Mouse (Mus musculus): Measurements from ENCODE around the gene Fam120a. TPM values are rescaled to one million over a fixed set of nuclear protein-coding genes. Genes with fewer than 3 reads are reported as not detected.

Gene Fam120a
- polyA plus RNA-seq, 1 experiment, result 76.9 TPM

GRCm38 (mm10) chr13:48931687-48932086, 36.1 kb downstream of the Fam120a start:
- peaks cover 19% of the 10 kb centered on the region for H3K36me3 ChIP-seq (ENCODE audit: control insufficient read depth, insufficient read depth)
- no peak overlapping the region for H3K4me2 ChIP-seq (ENCODE audit: low read depth)

GRCm38 (mm10) chr13:48931232-48931631, 36.6 kb downstream of the Fam120a start:
- H3K27me3 ChIP-seq (ENCODE audit: control insufficient read depth, insufficient read depth, insufficient read length), result no peaks in the 10 kb centered on the region
- no peak overlapping the region for H3K4me2 ChIP-seq (ENCODE audit: low read depth)
- peaks cover 45% of the 10 kb centered on the region for H3K79me2 ChIP-seq (ENCODE audit: control insufficient read depth, insufficient read depth)
- peaks cover 19% of the 10 kb centered on the region for H3K36me3 ChIP-seq (ENCODE audit: control insufficient read depth, insufficient read depth)
- no peak overlapping the region for H3K4me3 ChIP-seq
- H3ac ChIP-seq (ENCODE audit: control insufficient read depth, insufficient read length), result no peak overlapping the region
- TF ChIP-seq USF1 (IDR thresholded peaks at IDR 0.05; ENCODE audit: low read depth) (no peak), TCF3 (IDR thresholded peaks at IDR 0.05; ENCODE audit: insufficient read length, low read depth) (no peak), POLR2AphosphoS2 (IDR thresholded peaks at IDR 0.05; ENCODE audit: insufficient read length, low read depth) (no peak), E2F4 (IDR thresholded peaks at IDR 0.05; ENCODE audit: insufficient read depth) (no peak)

More at GRCm38 (mm10) chr13:48931687-48932086, 36.1 kb downstream of the Fam120a start:
- Histone ChIP-seq H3K27me3 (ENCODE audit: control insufficient read depth, insufficient read depth, insufficient read length) (no peaks in the 10 kb centered on the region), H3ac (ENCODE audit: control insufficient read depth, insufficient read length) (no peak overlapping the region), H3K4me3 (no peak overlapping the region), H3K79me2 (ENCODE audit: control insufficient read depth, insufficient read depth) (peaks cover 45% of the 10 kb centered on the region)
- no peak for TF ChIP-seq TCF12 (IDR thresholded peaks at IDR 0.05; ENCODE audit: insufficient read depth, poor library complexity, severe bottlenecking)
- no peak for TF ChIP-seq POLR2A (IDR thresholded peaks at IDR 0.05; ENCODE audit: insufficient read length, low read depth)
- no peak for TF ChIP-seq SRF (IDR thresholded peaks at IDR 0.05; ENCODE audit: control insufficient read depth, insufficient read length, low read depth)
- no peak for TF ChIP-seq POLR2AphosphoS2 (IDR thresholded peaks at IDR 0.05; ENCODE audit: insufficient read length, low read depth)
- no peak for TF ChIP-seq TCF3 (IDR thresholded peaks at IDR 0.05; ENCODE audit: insufficient read length, low read depth)
- TF ChIP-seq MAX (IDR thresholded peaks at IDR 0.05; ENCODE audit: low read depth), result no peak
- no peak for TF ChIP-seq USF1 (IDR thresholded peaks at IDR 0.05; ENCODE audit: low read depth)
- TF ChIP-seq REST (IDR thresholded peaks at IDR 0.05; ENCODE audit: insufficient read depth, insufficient read length), result no peak
- TF ChIP-seq MYOG (IDR thresholded peaks at IDR 0.05; ENCODE audit: control insufficient read depth in 1 of 3, insufficient read depth in 1 of 3, insufficient read length in 2 of 3, low read depth in 2 of 3), result no peak
- no peak for TF ChIP-seq CEBPB (IDR thresholded peaks at IDR 0.05; ENCODE audit: insufficient read depth, poor library complexity, severe bottlenecking)

- no peak for TF ChIP-seq POLR2AphosphoS2 (IDR thresholded peaks at IDR 0.05; ENCODE audit: insufficient read length, low read depth)
- TF ChIP-seq POLR2A (IDR thresholded peaks at IDR 0.05; ENCODE audit: insufficient read length, low read depth), result no peak
- H3K4me2 ChIP-seq (ENCODE audit: low read depth), result no peak overlapping the region
- H3K36me3 ChIP-seq (ENCODE audit: control insufficient read depth, insufficient read depth), result peaks cover 19% of the 10 kb centered on the region
- no peak overlapping the region for H3ac ChIP-seq (ENCODE audit: control insufficient read depth, insufficient read length)
- H3K4me3 ChIP-seq, result no peak overlapping the region
- no peaks in the 10 kb centered on the region for H3K27me3 ChIP-seq (ENCODE audit: control insufficient read depth, insufficient read depth, insufficient read length)
- H3K79me2 ChIP-seq (ENCODE audit: control insufficient read depth, insufficient read depth), result peaks cover 32% of the 10 kb centered on the region
Observed at GRCm38 (mm10) chr13:48929535-48930110, 38.2 kb downstream of the Fam120a start.

GRCm38 (mm10) chr13:48927609-48928008, 40.2 kb downstream of the Fam120a start:
- peaks cover 8% of the 10 kb centered on the region for H3K36me3 ChIP-seq (ENCODE audit: control insufficient read depth, insufficient read depth)
- H3K27me3 ChIP-seq (ENCODE audit: control insufficient read depth, insufficient read depth, insufficient read length), result no peaks in the 10 kb centered on the region
- H3K79me2 ChIP-seq (ENCODE audit: control insufficient read depth, insufficient read depth), result peaks cover 27% of the 10 kb centered on the region
- no peak overlapping the region for H3K4me2 ChIP-seq (ENCODE audit: low read depth)
- H3K4me3 ChIP-seq, result no peak overlapping the region
- H3ac ChIP-seq (ENCODE audit: control insufficient read depth, insufficient read length), result no peak overlapping the region
- TF ChIP-seq SRF (IDR thresholded peaks at IDR 0.05; ENCODE audit: control insufficient read depth, insufficient read length, low read depth) (no peak), POLR2AphosphoS2 (IDR thresholded peaks at IDR 0.05; ENCODE audit: insufficient read length, low read depth) (no peak), MYOD1 (IDR thresholded peaks at IDR 0.05; ENCODE audit: control insufficient read depth in 1 of 3, insufficient read length in 2 of 3, low read depth in 2 of 3) (no peak), USF1 (IDR thresholded peaks at IDR 0.05; ENCODE audit: low read depth) (no peak), TCF3 (IDR thresholded peaks at IDR 0.05; ENCODE audit: insufficient read length, low read depth) (no peak), MYOG (IDR thresholded peaks at IDR 0.05; ENCODE audit: control insufficient read depth in 1 of 3, insufficient read depth in 1 of 3, insufficient read length in 2 of 3, low read depth in 2 of 3) (no peak), POLR2A (IDR thresholded peaks at IDR 0.05; ENCODE audit: insufficient read length, low read depth) (no peak), CEBPB (IDR thresholded peaks at IDR 0.05; ENCODE audit: insufficient read depth, poor library complexity, severe bottlenecking) (no peak), TCF12 (IDR thresholded peaks at IDR 0.05; ENCODE audit: insufficient read depth, poor library complexity, severe bottlenecking) (no peak), MAX (IDR thresholded peaks at IDR 0.05; ENCODE audit: low read depth) (no peak), E2F4 (IDR thresholded peaks at IDR 0.05; ENCODE audit: insufficient read depth) (no peak), REST (IDR thresholded peaks at IDR 0.05; ENCODE audit: insufficient read depth, insufficient read length) (no peak)

- H3K27me3 ChIP-seq (ENCODE audit: control insufficient read depth, insufficient read depth, insufficient read length), result no peaks in the 10 kb centered on the region
- no peak overlapping the region for H3ac ChIP-seq (ENCODE audit: control insufficient read depth, insufficient read length)
- H3K36me3 ChIP-seq (ENCODE audit: control insufficient read depth, insufficient read depth), result peaks cover 25% of the 10 kb centered on the region
- H3K4me2 ChIP-seq (ENCODE audit: low read depth), result no peak overlapping the region
- no peak for TF ChIP-seq E2F4 (IDR thresholded peaks at IDR 0.05; ENCODE audit: insufficient read depth)
- H3K4me3 ChIP-seq, result no peak overlapping the region
- H3K79me2 ChIP-seq (ENCODE audit: control insufficient read depth, insufficient read depth), result peaks cover 35% of the 10 kb centered on the region
Observed at GRCm38 (mm10) chr13:48922712-48923111, 45.1 kb downstream of the Fam120a start.

Data from myocyte (in vitro differentiated cells).